Mouse (Mus musculus): Measurements from ENCODE around the gene Qsox2. TPM values are rescaled to one million over a fixed set of nuclear protein-coding genes. Genes with fewer than 3 reads are reported as not detected.

Qsox2 gene
- polyA plus RNA-seq, 1 experiment: 15.2 TPM

DNA sequence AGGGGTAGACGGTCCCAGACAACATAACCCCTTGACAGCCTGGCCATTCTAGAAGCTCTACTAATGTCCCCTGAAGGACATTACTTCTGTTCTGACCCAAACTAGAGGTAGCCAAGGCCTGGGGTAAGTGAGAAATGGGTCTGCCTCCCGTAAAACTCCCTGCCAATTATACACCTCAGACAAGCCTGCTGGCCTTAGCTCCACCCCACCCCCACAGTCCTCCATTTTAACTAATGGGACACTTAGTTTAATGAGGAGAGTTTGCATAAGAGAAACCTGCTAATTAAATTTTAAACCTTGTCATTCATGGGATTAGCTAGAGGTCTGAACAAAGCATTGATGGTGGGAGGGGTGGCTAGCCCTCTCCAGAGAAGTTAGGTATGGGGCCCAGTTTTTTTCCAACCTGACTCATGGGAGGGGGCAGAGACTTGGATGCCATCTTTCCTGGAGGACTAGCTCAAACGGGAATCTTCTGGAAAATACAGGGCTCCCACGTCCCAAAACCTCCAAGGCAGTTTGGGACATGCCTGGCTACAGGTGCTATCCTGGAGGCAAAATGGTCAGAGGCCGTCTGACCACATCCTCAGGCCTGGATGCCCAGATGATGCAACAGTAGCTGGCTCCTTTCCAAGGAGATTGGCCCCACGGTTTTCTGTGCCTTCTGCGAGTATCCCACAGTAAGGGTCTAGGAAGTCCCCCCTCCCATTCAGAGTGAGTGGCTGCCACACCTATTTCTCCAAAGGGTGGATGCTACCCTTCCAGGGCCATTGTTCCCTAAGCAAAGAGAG lies 42.6 kb downstream of the Qsox2 start:
- H3K79me2 ChIP-seq (ENCODE audit: control insufficient read depth, insufficient read depth): no peaks in the 10 kb centered on the region
- H3K27me3 ChIP-seq (ENCODE audit: control insufficient read depth, insufficient read depth, insufficient read length): peaks cover 79% of the 10 kb centered on the region
- TF ChIP-seq MYOD1 (IDR thresholded peaks at IDR 0.05; ENCODE audit: control insufficient read depth, insufficient read length, low read depth) (no peak), FOSL1 (IDR thresholded peaks at IDR 0.05; ENCODE audit: insufficient read depth, low read length, poor library complexity, severe bottlenecking) (no peak), MYOG (IDR thresholded peaks at IDR 0.05; ENCODE audit: control insufficient read depth, extremely low read depth, insufficient read length) (no peak), CEBPB (IDR thresholded peaks at IDR 0.05; ENCODE audit: low read depth) (peak; percentile 53), CTCF (IDR thresholded peaks at IDR 0.05; ENCODE audit: control insufficient read depth, insufficient read depth, insufficient read length) (no peak), USF1 (IDR thresholded peaks at IDR 0.05; ENCODE audit: low read depth) (no peak), MAX (IDR thresholded peaks at IDR 0.05) (no peak)
- H3K36me3 ChIP-seq (ENCODE audit: control insufficient read depth, insufficient read depth): no peaks in the 10 kb centered on the region
- no peaks in the 10 kb centered on the region for H3K79me3 ChIP-seq (ENCODE audit: low read depth)
- H3K4me3 ChIP-seq (ENCODE audit: insufficient read depth, poor library complexity, severe bottlenecking): no peak overlapping the region
- no peak overlapping the region for H3ac ChIP-seq (ENCODE audit: control insufficient read depth, insufficient read length, low read depth)

DNA sequence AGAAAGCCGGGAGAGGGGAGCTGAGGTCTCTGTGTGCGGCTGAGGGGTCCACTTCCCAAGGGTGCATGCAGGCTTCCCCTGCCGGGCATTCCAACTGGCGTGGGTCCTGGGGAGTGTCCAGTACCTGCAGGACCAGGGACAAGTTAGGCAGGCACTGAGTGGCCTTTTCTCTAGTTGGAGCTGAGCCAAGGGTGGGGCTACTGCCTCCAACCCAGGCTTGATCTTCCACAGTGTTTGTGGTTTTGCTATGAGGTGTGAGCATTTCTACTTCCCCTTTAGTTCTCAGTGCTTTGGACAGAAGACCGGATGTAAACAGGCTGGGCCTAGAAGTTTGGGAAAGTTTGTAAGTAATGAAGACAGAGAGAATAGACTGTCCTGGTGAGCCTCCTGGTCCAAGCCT lies 48.8 kb downstream of the Qsox2 start:
- Histone ChIP-seq H3K4me3 (ENCODE audit: insufficient read depth, poor library complexity, severe bottlenecking) (no peak overlapping the region), H3K79me3 (ENCODE audit: low read depth) (no peaks in the 10 kb centered on the region), H3ac (ENCODE audit: control insufficient read depth, insufficient read length, low read depth) (no peak overlapping the region), H3K27me3 (ENCODE audit: control insufficient read depth, insufficient read depth, insufficient read length) (peaks cover 75% of the 10 kb centered on the region), H3K36me3 (ENCODE audit: control insufficient read depth, insufficient read depth) (no peaks in the 10 kb centered on the region), H3K79me2 (ENCODE audit: control insufficient read depth, insufficient read depth) (no peaks in the 10 kb centered on the region)
- TF ChIP-seq MAX (IDR thresholded peaks at IDR 0.05): no peak
- TF ChIP-seq MYOD1 (IDR thresholded peaks at IDR 0.05; ENCODE audit: control insufficient read depth, insufficient read length, low read depth): no peak
- no peak for TF ChIP-seq CTCF (IDR thresholded peaks at IDR 0.05; ENCODE audit: control insufficient read depth, insufficient read depth, insufficient read length)
- no peak for TF ChIP-seq CEBPB (IDR thresholded peaks at IDR 0.05; ENCODE audit: low read depth)
- no peak for TF ChIP-seq MYOG (IDR thresholded peaks at IDR 0.05; ENCODE audit: control insufficient read depth, extremely low read depth, insufficient read length)
- TF ChIP-seq FOSL1 (IDR thresholded peaks at IDR 0.05; ENCODE audit: insufficient read depth, low read length, poor library complexity, severe bottlenecking): no peak
- TF ChIP-seq USF1 (IDR thresholded peaks at IDR 0.05; ENCODE audit: low read depth): no peak

DNA sequence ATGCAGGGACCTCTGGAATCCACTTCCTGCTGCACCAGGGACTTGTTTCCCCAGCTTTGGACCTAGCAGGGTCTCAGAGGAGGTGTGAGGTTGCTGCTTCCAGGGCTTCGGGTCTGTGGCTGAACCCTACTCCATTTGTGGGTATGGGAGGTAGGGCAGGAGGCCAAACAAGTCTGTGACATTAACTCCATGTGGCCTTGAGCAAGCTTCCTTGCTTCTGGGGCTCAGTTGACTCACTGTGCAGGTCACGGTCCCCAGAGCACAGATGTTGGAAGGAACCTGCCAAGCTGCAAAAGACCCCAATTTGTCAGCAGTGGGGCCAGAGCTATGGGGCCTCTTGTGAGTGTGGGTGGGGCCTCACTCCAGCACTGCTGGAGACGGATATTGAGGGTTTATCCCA lies 53.0 kb downstream of the Qsox2 start:
- Histone ChIP-seq H3K79me3 (ENCODE audit: low read depth) (no peaks in the 10 kb centered on the region), H3K27me3 (ENCODE audit: control insufficient read depth, insufficient read depth, insufficient read length) (peaks cover 63% of the 10 kb centered on the region), H3K4me3 (ENCODE audit: insufficient read depth, poor library complexity, severe bottlenecking) (no peak overlapping the region), H3K36me3 (ENCODE audit: control insufficient read depth, insufficient read depth) (no peaks in the 10 kb centered on the region), H3ac (ENCODE audit: control insufficient read depth, insufficient read length, low read depth) (no peak overlapping the region), H3K79me2 (ENCODE audit: control insufficient read depth, insufficient read depth) (no peaks in the 10 kb centered on the region)
- TF ChIP-seq MAX (IDR thresholded peaks at IDR 0.05) (no peak), MYOG (IDR thresholded peaks at IDR 0.05; ENCODE audit: control insufficient read depth, extremely low read depth, insufficient read length) (no peak), MYOD1 (IDR thresholded peaks at IDR 0.05; ENCODE audit: control insufficient read depth, insufficient read length, low read depth) (no peak), USF1 (IDR thresholded peaks at IDR 0.05; ENCODE audit: low read depth) (no peak), CTCF (IDR thresholded peaks at IDR 0.05; ENCODE audit: control insufficient read depth, insufficient read depth, insufficient read length) (no peak), FOSL1 (IDR thresholded peaks at IDR 0.05; ENCODE audit: insufficient read depth, low read length, poor library complexity, severe bottlenecking) (no peak), CEBPB (IDR thresholded peaks at IDR 0.05; ENCODE audit: low read depth) (no peak)

- H3K4me3 ChIP-seq (ENCODE audit: insufficient read depth, poor library complexity, severe bottlenecking): no peak overlapping the region
- H3K36me3 ChIP-seq (ENCODE audit: control insufficient read depth, insufficient read depth): no peaks in the 10 kb centered on the region
- no peak overlapping the region for H3ac ChIP-seq (ENCODE audit: control insufficient read depth, insufficient read length, low read depth)
- TF ChIP-seq CTCF (IDR thresholded peaks at IDR 0.05; ENCODE audit: control insufficient read depth, insufficient read depth, insufficient read length): peak; percentile 28
- TF ChIP-seq FOSL1 (IDR thresholded peaks at IDR 0.05; ENCODE audit: insufficient read depth, low read length, poor library complexity, severe bottlenecking): no peak
- peaks cover 72% of the 10 kb centered on the region for H3K27me3 ChIP-seq (ENCODE audit: control insufficient read depth, insufficient read depth, insufficient read length)
- H3K79me2 ChIP-seq (ENCODE audit: control insufficient read depth, insufficient read depth): no peaks in the 10 kb centered on the region
- no peaks in the 10 kb centered on the region for H3K79me3 ChIP-seq (ENCODE audit: low read depth)
Observed at GRCm38 (mm10) chr2:26182646-26183045, 54.7 kb downstream of the Qsox2 start.

DNA sequence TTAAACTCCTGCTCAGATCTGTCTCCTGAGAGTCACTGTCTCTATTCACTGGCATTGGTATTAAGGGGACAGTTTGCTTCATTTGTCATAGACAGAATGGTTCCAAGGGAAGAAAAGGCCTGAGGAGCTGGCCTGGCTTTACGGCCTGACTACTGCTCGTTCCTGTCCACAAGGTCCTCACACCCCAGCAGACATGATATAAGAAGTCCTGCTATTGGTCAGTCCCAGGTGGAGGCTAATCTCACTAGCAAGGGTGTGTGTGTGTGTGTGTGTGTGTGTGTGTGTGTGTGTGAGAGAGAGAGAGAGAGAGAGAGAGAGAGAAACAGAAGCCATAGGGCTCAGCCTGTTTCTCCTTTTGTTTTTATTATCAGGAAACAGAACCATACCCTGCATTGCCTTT lies 60.1 kb downstream of the Qsox2 start:
- Histone ChIP-seq H3K4me3 (ENCODE audit: insufficient read depth, poor library complexity, severe bottlenecking) (no peak overlapping the region), H3K27me3 (ENCODE audit: control insufficient read depth, insufficient read depth, insufficient read length) (peaks cover 67% of the 10 kb centered on the region), H3ac (ENCODE audit: control insufficient read depth, insufficient read length, low read depth) (no peak overlapping the region), H3K79me3 (ENCODE audit: low read depth) (no peaks in the 10 kb centered on the region), H3K36me3 (ENCODE audit: control insufficient read depth, insufficient read depth) (no peaks in the 10 kb centered on the region), H3K79me2 (ENCODE audit: control insufficient read depth, insufficient read depth) (no peaks in the 10 kb centered on the region)
- TF ChIP-seq FOSL1 (IDR thresholded peaks at IDR 0.05; ENCODE audit: insufficient read depth, low read length, poor library complexity, severe bottlenecking) (no peak), CTCF (IDR thresholded peaks at IDR 0.05; ENCODE audit: control insufficient read depth, insufficient read depth, insufficient read length) (no peak), MYOD1 (IDR thresholded peaks at IDR 0.05; ENCODE audit: control insufficient read depth, insufficient read length, low read depth) (no peak), MYOG (IDR thresholded peaks at IDR 0.05; ENCODE audit: control insufficient read depth, extremely low read depth, insufficient read length) (no peak), MAX (IDR thresholded peaks at IDR 0.05) (no peak), CEBPB (IDR thresholded peaks at IDR 0.05; ENCODE audit: low read depth) (no peak), USF1 (IDR thresholded peaks at IDR 0.05; ENCODE audit: low read depth) (no peak)

All from C2C12 (cell line).